Mouse (Mus musculus): ENCODE results near the gene Paox.

Paox gene

DNA sequence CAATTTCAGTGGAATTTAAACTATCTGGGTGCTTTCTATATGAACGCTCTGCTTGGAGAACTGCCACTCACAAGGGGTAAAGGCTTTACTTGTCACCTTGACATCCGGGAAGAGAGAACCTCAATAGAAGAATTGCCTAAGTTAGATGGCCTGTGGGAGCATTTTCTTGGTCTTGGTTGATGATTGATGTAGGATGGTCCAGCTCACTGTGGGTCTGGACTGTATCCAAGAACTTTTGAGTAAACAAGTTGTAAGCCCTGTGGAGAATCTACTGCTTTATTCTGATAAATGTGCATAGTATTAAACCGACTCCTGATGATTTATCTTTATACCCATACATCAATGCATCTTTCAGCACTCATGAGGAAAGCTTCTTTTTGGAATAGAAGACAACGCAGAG is 53.8 kb downstream of the Paox start:
- no peak for DNase-seq (ENCODE audit: low read depth, low spot score)

DNA sequence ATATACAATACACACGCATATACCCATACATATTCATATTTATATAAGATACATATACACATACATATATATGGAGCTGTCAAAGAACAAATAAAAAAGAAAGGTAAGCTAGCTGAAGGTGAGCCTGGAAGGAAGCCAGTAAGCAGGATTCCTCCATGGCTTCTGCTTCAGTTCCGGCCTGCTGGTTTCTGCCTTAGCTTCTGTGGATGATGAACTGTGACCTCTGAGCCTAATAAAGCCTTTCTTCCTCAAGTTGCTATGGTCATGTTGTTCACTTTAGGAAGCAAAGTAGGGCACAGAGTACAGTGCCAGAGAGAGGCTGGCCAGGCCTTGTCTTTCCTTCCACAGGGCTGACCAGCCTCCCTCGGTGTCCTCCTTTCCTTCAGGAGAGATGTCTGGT is 55.3 kb downstream of the Paox start:
- DNase-seq (ENCODE audit: low read depth, low spot score) = no peak

- no peak for DNase-seq (ENCODE audit: low read depth, low spot score)
These were observed 57.3 kb downstream of the Paox start, which contains the start of gene Olfr523 for GRCm38 (mm10) chr7:140172936-140173335. TSS of gene Olfr523 (plus strand) at chr7:140173217.

- no peak for DNase-seq (ENCODE audit: low read depth, low spot score)
These were observed 63.6 kb downstream of the Paox start for GRCm38 (mm10) chr7:140179176-140179575.

GRCm38 (mm10) chr7:140180692-140181091 is 65.1 kb downstream of the Paox start:
- no peak for DNase-seq (ENCODE audit: low read depth, low spot score)

GRCm38 (mm10) chr7:140184206-140184605 is 68.6 kb downstream of the Paox start:
- DNase-seq (ENCODE audit: low read depth, low spot score) = no peak
